Mouse (Mus musculus) layer of hippocampus, adult 11-12 months (tissue): ENCODE measurements around the gene Slc4a8.
A peak's percentile ranks its signal among the peaks of the same experiment; 100 is the strongest.
"Not testable (repeated sequence)": the region's sequence is repeated elsewhere in the genome, so short reads cannot be mapped to it uniquely, and the experiment has no call there.

ENCODE experiments used
- DNase-seq: peaks from one replicate; pipeline ENCODE4 v3.0.0; 2022; ENCODE audit warnings: low spot score

The Slc4a8 gene

GRCm38 (mm10) chr15:100773859-100774258 is 12.3 kb downstream of the Slc4a8 start:
- DNase-seq, result not testable (repeated sequence)

- DNase-seq, result no peak
These were observed 13.9 kb downstream of the Slc4a8 start for GRCm38 (mm10) chr15:100775189-100776166.

- no peak for DNase-seq
These were observed 14.9 kb downstream of the Slc4a8 start for GRCm38 (mm10) chr15:100776424-100776823.

- DNase-seq, result peak; percentile 39
These were observed 15.8 kb downstream of the Slc4a8 start for GRCm38 (mm10) chr15:100777020-100778016.

GRCm38 (mm10) chr15:100779896-100780295 is 18.3 kb downstream of the Slc4a8 start:
- peak; percentile 40 for DNase-seq

- no peak for DNase-seq
These were observed 21.9 kb downstream of the Slc4a8 start for GRCm38 (mm10) chr15:100783244-100783987.

- no peak for DNase-seq
These were observed 28.7 kb downstream of the Slc4a8 start for GRCm38 (mm10) chr15:100790219-100790618.

GRCm38 (mm10) chr15:100792324-100792723 is 30.8 kb downstream of the Slc4a8 start:
- DNase-seq, result no peak

GRCm38 (mm10) chr15:100800914-100801313 is 39.4 kb downstream of the Slc4a8 start:
- DNase-seq, result no peak

GRCm38 (mm10) chr15:100808062-100808461 is 46.5 kb downstream of the Slc4a8 start:
- DNase-seq, result no peak

- no peak for DNase-seq
These were observed 46.9 kb downstream of the Slc4a8 start for GRCm38 (mm10) chr15:100808484-100808883.

GRCm38 (mm10) chr15:100810243-100810642 is 48.7 kb downstream of the Slc4a8 start:
- no peak for DNase-seq

- no peak for DNase-seq
These were observed 52.0 kb downstream of the Slc4a8 start for GRCm38 (mm10) chr15:100813501-100813900.

GRCm38 (mm10) chr15:100814066-100814465 is 52.5 kb downstream of the Slc4a8 start:
- no peak for DNase-seq

GRCm38 (mm10) chr15:100815310-100815709 is 53.8 kb downstream of the Slc4a8 start:
- no peak for DNase-seq

GRCm38 (mm10) chr15:100818860-100819259 is 57.3 kb downstream of the Slc4a8 start:
- no peak for DNase-seq

GRCm38 (mm10) chr15:100821824-100822223 is 60.3 kb downstream of the Slc4a8 start:
- no peak for DNase-seq

- DNase-seq, result not testable (repeated sequence)
These were observed 60.8 kb downstream of the Slc4a8 start for GRCm38 (mm10) chr15:100822370-100822769.

- peak; percentile 53 for DNase-seq
These were observed 63.8 kb downstream of the Slc4a8 start for GRCm38 (mm10) chr15:100825249-100825856.

- peak; percentile 55 for DNase-seq
These were observed 64.5 kb downstream of the Slc4a8 start for GRCm38 (mm10) chr15:100826076-100826475.

GRCm38 (mm10) chr15:100829775-100830174 is 68.2 kb downstream of the Slc4a8 start:
- DNase-seq, result peak; percentile 61
